Mouse (Mus musculus) 416B (cell line): ENCODE results near the gene Gm6020.
"Not testable (repeated sequence)": the region's sequence is repeated elsewhere in the genome, so short reads cannot be mapped to it uniquely, and the experiment has no call there.

Experiments used
- DNase-seq: peaks from one replicate; pipeline ENCODE4 v3.0.0; 2011; ENCODE audit warnings: low read depth

The Gm6020 gene

GRCm38 (mm10) chr19:61183590-61183989, at the start of gene Gm6020:
Gene Gm6020 (plus strand): TSS chr19:61183890.
- not testable (repeated sequence) for DNase-seq

DNA sequence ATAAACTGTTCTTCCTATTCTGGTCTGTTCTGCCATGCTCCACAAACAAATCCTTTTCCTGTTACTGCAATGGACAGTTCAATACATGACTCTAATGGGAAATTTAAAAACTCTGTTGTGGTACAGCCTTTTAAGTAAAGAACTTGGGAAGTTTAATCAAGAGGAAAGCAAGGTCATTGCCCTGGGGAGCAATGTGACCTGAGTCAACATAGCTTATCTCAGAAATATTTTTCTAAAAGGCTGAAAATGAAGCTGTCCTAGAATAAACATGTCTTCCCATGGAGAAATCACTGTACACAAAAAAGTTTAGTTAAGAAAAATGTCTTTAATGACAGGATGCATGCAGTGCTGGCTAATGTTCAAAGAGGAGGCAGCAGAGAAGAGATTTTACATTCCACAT, 45.0 kb upstream of the Gm6020 start:
- no peak for DNase-seq

DNA sequence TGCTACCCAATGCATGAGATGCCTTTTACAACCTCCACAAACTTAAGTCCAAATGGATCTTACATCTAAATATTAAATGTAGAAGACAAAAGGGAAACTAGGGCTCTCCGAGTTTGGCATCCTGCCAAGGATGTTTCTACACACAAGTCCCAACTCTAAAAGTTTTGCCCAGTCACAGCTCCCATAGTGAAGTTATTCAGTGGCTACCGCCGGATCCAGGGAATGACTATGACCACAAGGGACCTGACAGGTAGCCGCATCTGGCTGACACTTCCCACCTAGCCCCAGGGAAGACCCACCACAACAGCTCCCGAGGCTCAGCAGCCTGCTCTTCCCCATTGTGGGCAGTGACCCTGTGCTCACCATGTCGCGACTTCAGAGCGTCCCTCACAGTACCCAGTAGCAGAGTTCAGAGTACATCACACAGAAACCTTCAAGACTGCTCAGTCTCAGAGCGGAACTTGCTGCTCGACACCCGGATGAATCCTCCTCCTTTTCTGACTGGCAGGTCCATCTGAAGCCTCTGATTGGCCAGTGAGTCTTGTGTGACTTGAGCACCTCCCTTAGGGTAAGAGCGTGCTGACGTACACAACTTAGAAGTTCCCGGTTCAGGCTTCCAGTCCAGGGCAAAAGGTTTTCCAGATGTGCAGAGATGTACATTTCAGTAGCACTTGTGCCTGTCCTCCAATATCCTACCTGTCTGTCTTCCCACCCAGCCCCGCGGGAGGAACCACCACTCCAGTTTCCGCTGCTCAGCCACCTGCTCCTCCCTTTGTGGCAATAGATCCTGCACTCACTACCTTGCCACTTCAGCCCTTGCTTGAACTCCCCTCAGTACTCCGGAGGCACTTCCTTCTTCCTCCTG, 43.1 kb upstream of the Gm6020 start, which contains the start of gene Zfp950:
Gene Zfp950 (minus strand): TSS at position 499 of the 865 bp plus-strand sequence.
- DNase-seq = peak; percentile 97

DNA sequence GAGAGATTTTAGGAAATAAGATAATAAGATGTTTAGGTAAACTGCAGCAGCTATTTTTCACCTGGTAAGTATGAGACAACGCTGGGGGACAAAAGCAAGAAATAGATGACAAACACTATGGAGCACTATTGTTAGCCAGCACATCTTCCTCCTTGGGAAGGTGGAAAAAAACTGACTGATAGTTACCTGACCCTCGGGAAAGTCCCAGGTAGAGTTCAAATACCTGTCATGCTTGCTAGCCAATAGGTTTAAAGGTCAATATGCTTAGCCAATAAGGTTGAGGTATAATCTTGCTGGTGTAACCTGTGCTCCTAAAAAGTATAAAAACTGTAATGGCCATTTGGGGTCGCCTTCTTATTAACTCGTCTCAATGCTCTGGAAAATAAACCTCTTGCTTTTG, 42.4 kb upstream of the Gm6020 start:
- no peak for DNase-seq

DNA sequence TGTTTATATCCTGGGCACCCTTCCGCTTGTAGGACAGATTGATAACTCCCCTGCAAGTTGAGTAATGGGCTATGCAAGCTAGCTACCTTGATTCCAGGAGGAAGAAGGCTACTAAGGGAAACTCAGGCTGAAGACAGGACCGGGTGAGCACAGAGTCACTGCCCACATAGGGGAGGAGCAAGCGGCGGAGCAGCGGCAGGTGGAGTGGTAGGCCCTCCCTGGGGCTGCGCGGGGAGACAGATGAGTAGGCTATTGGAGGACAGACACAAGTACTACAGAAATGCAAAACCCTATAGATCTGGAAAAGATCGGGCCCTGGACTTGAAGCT, 32.4 kb upstream of the Gm6020 start:
- no peak for DNase-seq

DNA sequence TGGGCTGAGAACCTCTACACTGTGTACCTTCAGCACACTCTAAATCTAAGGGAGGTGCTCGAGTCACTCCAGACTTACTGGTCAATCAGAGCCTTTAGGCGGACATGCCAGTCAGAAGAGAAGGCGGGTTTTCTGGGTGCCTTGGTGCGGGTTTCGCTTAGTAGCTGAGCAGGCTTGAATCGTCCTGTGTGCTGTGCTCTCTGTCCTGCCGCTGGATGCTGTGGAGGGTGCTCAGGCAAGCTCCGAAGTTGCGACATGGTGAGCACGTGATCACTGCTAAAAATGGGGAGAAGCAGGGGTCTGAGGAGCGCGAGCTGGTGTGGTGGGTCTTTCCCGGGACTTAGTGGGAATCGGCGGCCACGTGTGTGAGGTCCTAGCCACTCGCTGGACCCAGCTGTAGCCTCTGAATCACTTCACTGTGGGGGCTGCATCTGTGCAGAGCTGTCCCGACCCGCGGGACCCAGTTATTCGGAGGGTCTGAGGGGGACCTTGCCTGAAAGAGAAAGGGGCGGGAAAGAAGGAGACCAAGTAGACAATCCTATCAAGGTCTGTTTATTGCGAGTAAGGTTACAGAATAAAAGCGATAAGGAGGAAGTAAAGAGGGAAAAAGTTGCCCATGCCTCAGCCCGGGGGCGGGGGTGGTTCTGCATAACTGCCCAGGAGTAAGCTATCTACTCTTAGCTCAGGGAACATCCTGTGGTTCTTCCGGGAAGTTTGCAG, 31.8 kb upstream of the Gm6020 start:
- no peak for DNase-seq

GRCm38 (mm10) chr19:61175756-61176324, 7.8 kb upstream of the Gm6020 start, which contains the start of gene Gm7102:
Gene Gm7102 (minus strand): TSS chr19:61176309.
- no peak for DNase-seq

- peak; percentile 92 for DNase-seq
Measured at GRCm38 (mm10) chr19:61199316-61199715, 15.6 kb downstream of the Gm6020 start.

DNA sequence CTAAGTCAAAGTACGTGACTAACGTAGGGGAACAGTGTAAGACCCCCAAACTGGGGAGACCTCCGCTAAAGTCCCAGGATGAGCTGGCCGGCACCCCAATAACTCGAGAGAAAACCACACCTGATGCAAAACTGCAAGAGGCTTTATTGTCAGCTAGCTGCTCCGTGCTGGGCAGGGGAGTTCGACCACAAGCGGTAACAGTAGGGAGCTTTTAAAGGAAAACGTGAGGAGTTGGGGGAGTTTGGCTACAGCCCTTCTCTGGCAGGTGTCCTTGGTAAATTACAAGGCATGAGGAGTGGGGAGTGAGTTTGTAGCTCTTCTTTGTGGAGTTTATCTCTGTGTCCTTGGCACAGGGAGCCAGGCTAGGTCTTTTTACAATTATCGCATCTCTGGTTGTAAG, 16.1 kb downstream of the Gm6020 start:
- DNase-seq = peak; percentile 42

- peak; percentile 60 for DNase-seq
Measured at GRCm38 (mm10) chr19:61207506-61207905, 23.8 kb downstream of the Gm6020 start.

GRCm38 (mm10) chr19:61223706-61224328, 40.1 kb downstream of the Gm6020 start:
- peak; percentile 91 for DNase-seq

- no peak for DNase-seq
Measured at GRCm38 (mm10) chr19:61224678-61225525, 41.2 kb downstream of the Gm6020 start.

GRCm38 (mm10) chr19:61225526-61226400, 42.1 kb downstream of the Gm6020 start:
- DNase-seq = no peak

- DNase-seq = no peak
Measured at GRCm38 (mm10) chr19:61226401-61226927, 42.8 kb downstream of the Gm6020 start.

DNA sequence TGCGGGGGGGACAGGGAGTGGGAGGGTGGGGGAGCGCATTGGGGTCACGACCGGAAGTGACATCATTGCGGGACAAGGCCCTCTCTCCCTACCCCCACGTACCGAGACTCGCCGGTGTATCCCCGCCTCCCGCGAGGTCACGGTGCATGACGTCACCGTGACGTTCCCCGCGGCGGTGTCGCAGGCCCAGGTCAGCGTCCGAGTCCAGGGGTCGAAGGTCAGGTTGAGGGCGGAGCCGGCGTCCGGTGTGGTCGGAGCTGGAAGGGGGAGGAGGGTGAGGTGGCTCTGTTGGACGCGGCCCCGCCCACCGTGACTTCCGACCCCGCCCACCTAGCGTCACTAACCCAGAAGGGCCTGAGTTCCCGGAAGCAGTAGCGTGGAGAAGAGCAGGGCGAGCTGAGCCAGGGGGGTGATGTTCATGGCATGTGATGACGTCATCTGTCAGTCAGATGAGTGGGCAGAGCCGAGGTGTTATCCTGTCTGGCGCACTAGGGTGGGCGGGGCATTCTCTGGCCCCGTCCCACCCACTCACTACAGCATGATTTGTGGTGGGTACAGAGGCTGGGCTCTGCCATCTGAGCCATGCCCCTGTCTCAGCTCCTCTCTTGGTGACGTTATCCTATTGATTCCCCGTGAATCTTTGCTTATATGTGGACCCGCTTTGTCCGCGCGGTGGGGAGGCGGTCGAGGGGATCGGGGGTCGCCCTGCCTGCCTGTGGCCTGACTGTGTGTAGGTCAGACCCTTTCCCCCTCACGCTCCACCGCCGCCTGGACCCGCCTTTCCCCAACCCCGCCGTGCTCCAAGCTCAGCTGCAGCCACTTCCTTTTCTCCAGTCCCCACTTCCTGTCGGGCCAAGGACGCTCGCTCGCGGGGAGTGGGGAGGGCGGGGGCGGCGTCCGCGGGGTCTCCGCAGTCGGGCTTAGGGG, 43.5 kb downstream of the Gm6020 start:
- peak; percentile 89 for DNase-seq

- DNase-seq = peak; percentile 71
Measured at GRCm38 (mm10) chr19:61227941-61228701, 44.4 kb downstream of the Gm6020 start, which contains the start of gene Csf2ra. Gene Csf2ra (minus strand): TSS chr19:61228429.
